Mouse (Mus musculus) heart, postnatal 0 days (tissue): ENCODE data around the gene Morc2a. TPM values are rescaled to one million over a fixed set of nuclear protein-coding genes. Genes with fewer than 3 reads are reported as not detected.
A peak's percentile ranks its signal among the peaks of the same experiment; 100 is the strongest.

Source experiments
- ATAC-seq: fragments of 200-750 bp; cut with Nextera tagmentation; 2 replicates; pipeline ENCODE4 v1.8.0; 2017; ENCODE audit warnings: low read depth, moderate number of reproducible peaks, moderate library complexity; ENCODE audit not compliant: insufficient read depth
- DNase-seq: peaks from one replicate; pipeline ENCODE4 v3.0.0-alpha.2; 2016; ENCODE audit warnings: low spot score
- H3K27ac ChIP-seq: fragments of 300-500 bp; sonication (generic); 2 replicates; pipeline ENCODE4 v1.5.1; 2014; ENCODE audit warnings: low read depth, mild to moderate bottlenecking
- H3K27me3 ChIP-seq: fragments of 300-500 bp; sonication (generic); 2 replicates; pipeline ENCODE4 v1.6.1; 2014; ENCODE audit warnings: low read length, mixed read lengths; ENCODE audit not compliant: control insufficient read depth, insufficient read depth
- H3K36me3 ChIP-seq: fragments of 300-500 bp; sonication (generic); replicated peaks from 2 replicates; pipeline ENCODE4 v1.6.1; 2014; ENCODE audit warnings: low read length, mixed read lengths; ENCODE audit not compliant: control insufficient read depth, insufficient read depth
- H3K4me1 ChIP-seq: fragments of 300-500 bp; sonication (generic); 2 replicates; pipeline ENCODE4 v1.6.1; 2014; ENCODE audit warnings: antibody characterized with exemption; ENCODE audit not compliant: control insufficient read depth, insufficient read depth
- H3K4me2 ChIP-seq: fragments of 300-500 bp; sonication (generic); 2 replicates; pipeline ENCODE4 v1.6.1; 2014; ENCODE audit warnings: low read depth, mild to moderate bottlenecking, low read length, moderate library complexity
- H3K4me3 ChIP-seq: fragments of 300-500 bp; sonication (generic); 2 replicates; pipeline ENCODE4 v1.5.1; 2014; ENCODE audit warnings: low read depth, low read length
- H3K9ac ChIP-seq: fragments of 300-500 bp; sonication (generic); replicated peaks from 2 replicates; pipeline ENCODE4 v1.6.1; 2014; ENCODE audit warnings: low read depth, low read length, mixed read lengths
- H3K9me3 ChIP-seq: fragments of 300-500 bp; sonication (generic); replicated peaks from 2 replicates; pipeline ENCODE4 v1.6.1; 2016; ENCODE audit warnings: low read length; ENCODE audit not compliant: control insufficient read depth
- CTCF ChIP-seq: IDR thresholded peaks from 2 replicates; pipeline ENCODE4 v1.5.1; 2016; ENCODE audit warnings: antibody characterized with exemption, control low read depth, low read depth
- EP300 ChIP-seq: IDR thresholded peaks from 2 replicates; pipeline ENCODE4 v1.6.1; 2016; ENCODE audit warnings: antibody characterized with exemption, low read depth
- WGBS: fragments of 180-500 bp; shearing (Covaris S2); extraction: QIAGEN DNeasy Blood & Tissue Kit; methylation state at CpG from one replicate; pipeline ENCODE4 v1.1.7; 2014; 5-methylcytosine and 5-hydroxymethylcytosine counted together
- polyA plus RNA-seq: library from polyadenylated mRNA; unstranded; fragments of >200 nt; fragmentation: Nextera tagmentation; extraction: Ambion mirVana; gene quantifications from 2 replicates; pipeline ENCODE4 v1.2.1, GENCODE M21; 2015
- total RNA-seq: library from RNA; depleted of rRNA; stranded (reverse); fragments of >200 nt; gene quantifications from 2 replicates; pipeline ENCODE4 v1.2.3, GENCODE M21; 2014; ENCODE audit warnings: low replicate concordance

The Morc2a gene
- total and polyA plus RNA-seq, 2 experiments from 2014 or later, result 9.5 to 12.8 TPM

DNA sequence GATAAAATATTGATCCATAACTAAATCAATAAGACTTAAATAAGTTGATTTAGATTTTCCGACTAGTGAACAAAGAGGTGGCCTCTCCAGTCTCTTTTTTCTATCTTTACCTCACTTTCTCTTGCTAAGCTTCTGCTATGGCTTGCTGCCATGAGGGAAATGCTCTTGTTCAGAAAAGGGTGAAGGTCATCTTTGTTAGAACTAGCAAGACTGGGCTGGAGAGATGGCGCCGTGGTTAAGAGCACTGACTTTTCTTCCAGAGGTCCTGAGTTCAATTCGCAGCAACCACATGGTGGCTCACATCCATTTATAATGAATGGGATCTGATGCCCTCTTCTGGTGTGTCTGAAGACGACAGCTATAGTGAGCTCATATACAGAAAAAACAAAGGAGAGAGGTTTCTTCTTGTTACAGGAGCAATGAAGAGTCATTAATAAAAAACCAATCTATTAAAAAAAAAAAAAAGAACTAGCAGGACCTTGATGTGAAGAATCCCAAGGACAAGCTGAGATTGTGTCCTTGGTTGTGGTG is 47.2 kb downstream of the Morc2a start:
- ATAC-seq, result no peak
- Histone ChIP-seq H3K4me2 (no peak overlapping the region), H3K9ac (no peak overlapping the region), H3K27ac (no peak overlapping the region), H3K36me3 (peaks cover 12% of the 10 kb centered on the region; the same call in 1 of the 2 replicates), H3K27me3 (no peaks in the 10 kb centered on the region), H3K9me3 (no peaks in the 10 kb centered on the region), H3K4me1 (no peaks in the 10 kb centered on the region), H3K4me3 (no peak overlapping the region)
- WGBS, result 66% methylated on average over 5 of the region's 5 CpGs
- DNase-seq, result no peak
- no peak for TF ChIP-seq EP300
- TF ChIP-seq CTCF, result no peak

DNA sequence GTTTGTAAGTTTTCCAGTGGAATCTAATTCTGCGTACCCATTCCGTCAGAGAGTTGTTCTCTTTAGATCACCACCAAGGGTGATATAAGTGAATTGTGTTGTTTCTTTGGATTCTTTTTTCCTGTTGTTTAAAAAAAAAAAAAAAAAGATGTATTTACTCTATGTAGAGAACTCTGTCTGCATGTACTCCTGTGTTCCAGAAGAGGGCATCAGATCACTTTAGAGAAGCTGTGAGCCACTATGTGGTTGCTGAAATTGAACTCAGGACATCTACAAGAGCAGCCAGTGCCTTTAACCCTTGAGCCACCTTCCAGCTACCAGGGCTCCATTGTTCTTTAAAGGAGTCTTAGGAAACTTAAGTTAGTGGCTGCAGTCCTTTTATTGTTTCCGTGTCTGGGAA is 48.5 kb downstream of the Morc2a start:
- H3K27ac ChIP-seq, result no peak overlapping the region
- no peak overlapping the region for H3K4me2 ChIP-seq
- no peak overlapping the region for H3K4me3 ChIP-seq
- no peak for ATAC-seq
- no peak for DNase-seq
- TF ChIP-seq EP300, result no peak
- TF ChIP-seq CTCF, result peak; percentile 7; the same call in 1 of the 2 replicates
- H3K9ac ChIP-seq, result no peak overlapping the region
- H3K4me1 ChIP-seq, result no peaks in the 10 kb centered on the region
- peaks cover 5% of the 10 kb centered on the region; the same call in 1 of the 2 replicates for H3K36me3 ChIP-seq
- WGBS, result 81% methylated on average over 3 of the region's 3 CpGs
- no peaks in the 10 kb centered on the region for H3K9me3 ChIP-seq
- no peaks in the 10 kb centered on the region for H3K27me3 ChIP-seq

DNA sequence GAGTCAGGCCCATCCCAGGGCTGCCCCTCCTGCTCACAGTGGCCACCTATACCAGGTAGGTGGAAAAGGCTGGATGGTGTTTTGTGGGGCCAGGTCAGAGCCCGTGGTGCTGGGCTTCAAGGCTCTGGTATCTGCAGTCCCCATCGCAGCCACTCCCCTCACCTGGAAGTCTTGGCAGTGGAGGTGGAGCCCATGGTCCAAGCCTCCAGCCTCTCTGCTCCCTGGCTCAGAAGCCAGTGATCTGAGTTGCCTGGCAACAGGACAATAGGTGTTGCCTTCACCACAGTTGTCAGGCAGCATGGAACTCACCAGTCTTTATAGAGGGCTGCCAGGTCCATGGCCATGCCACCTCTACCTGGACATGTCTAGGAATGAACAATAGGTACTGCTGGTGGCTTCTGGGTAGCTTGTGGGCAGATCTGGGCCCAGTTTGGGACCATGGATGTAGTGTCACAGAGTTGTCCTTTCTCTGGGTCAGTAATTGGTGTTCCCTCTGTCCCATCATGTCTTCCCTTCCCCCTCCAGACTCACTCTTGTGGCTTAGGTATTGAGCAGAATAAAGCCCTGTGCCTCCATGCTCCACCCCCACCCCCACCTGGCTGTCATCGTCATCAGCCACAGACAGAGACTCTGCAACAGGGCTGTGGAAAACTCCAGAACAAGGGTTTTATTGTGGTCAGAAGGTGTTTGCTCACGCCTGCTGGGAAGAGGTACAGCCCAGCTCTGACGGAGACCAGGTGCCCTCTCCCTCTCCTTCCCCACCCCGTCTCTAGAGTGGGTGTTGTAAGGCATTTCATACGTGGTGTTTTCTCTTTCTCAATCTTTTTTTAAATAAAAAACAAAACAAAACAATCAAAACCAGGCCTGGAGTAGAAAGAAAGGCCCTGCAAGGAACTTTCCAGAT is 54.4 kb downstream of the Morc2a start:
- Histone ChIP-seq H3K27ac (no peak overlapping the region), H3K4me3 (no peak overlapping the region), H3K36me3 (no peaks in the 10 kb centered on the region), H3K9me3 (no peaks in the 10 kb centered on the region), H3K9ac (no peak overlapping the region), H3K27me3 (no peaks in the 10 kb centered on the region), H3K4me1 (no peaks in the 10 kb centered on the region), H3K4me2 (no peak overlapping the region)
- DNase-seq (no peak), ATAC-seq (no peak)
- TF ChIP-seq EP300 (no peak), CTCF (no peak)
- WGBS, result 71% methylated on average over 7 of the region's 7 CpGs

DNA sequence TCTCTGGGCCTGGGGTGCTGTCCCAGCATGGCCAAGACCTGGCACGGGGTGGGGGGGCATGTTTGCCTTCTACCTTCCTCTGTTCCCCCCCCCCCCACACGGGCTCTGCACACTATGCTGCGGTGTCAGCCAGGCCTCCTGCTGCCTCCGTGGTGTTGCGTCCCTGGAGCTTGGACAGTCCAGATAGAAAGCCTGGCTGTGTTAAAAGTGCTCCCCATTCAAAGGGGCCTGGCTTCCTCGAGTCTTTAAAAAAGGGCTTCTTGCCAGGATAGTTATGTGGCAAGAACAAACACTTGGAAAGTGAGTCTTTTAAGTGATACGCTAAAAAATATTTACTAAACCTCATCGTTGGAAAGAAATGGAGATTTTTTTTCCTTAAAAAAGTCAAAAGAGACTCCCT is 55.4 kb downstream of the Morc2a start:
- no peaks in the 10 kb centered on the region for H3K4me1 ChIP-seq
- no peak for ATAC-seq
- TF ChIP-seq CTCF (no peak), EP300 (no peak)

DNA sequence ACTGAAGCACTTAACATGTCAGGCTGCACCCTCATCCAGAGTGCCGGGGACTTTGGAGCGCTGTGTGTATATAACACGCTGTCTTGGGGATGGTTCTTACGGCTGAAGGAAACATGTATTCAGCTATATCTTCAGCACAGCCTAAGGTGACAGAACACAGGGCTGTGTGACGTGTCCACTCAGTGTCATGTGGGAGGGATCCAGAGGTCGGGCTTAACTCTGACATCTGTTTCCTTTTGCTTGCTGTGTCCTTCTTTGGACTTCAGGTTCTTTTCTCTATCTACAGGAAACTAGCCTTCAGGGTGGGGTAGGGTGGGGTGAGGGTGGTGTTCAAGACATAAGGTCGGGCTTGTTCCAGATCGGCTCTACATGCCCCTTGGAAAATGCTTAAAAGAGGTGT is 58.1 kb downstream of the Morc2a start:
- ATAC-seq (peak; percentile 33; the same call in 1 of the 2 replicates), DNase-seq (no peak)
- H3K9me3 ChIP-seq, result no peaks in the 10 kb centered on the region
- H3K9ac ChIP-seq, result no peak overlapping the region
- TF ChIP-seq CTCF (no peak), EP300 (no peak)
- WGBS, result 64% methylated on average over 8 of the region's 8 CpGs
- no peak overlapping the region for H3K4me2 ChIP-seq
- H3K4me3 ChIP-seq, result no peak overlapping the region
- H3K36me3 ChIP-seq, result no peaks in the 10 kb centered on the region
- H3K27me3 ChIP-seq, result no peaks in the 10 kb centered on the region
- H3K4me1 ChIP-seq, result no peaks in the 10 kb centered on the region
- no peak overlapping the region for H3K27ac ChIP-seq

More for the DNA sequence above, 55.4 kb downstream of the Morc2a start:
- H3K36me3 ChIP-seq, result no peaks in the 10 kb centered on the region
- H3K4me3 ChIP-seq, result no peak overlapping the region
- no peaks in the 10 kb centered on the region for H3K27me3 ChIP-seq
- WGBS, result 71% methylated on average over 7 of the region's 8 CpGs
- no peak overlapping the region for H3K27ac ChIP-seq
- no peak for DNase-seq
- H3K9ac ChIP-seq, result no peak overlapping the region
- no peak overlapping the region for H3K4me2 ChIP-seq
- H3K9me3 ChIP-seq, result no peaks in the 10 kb centered on the region
